Mouse (Mus musculus): Measurements from ENCODE around the gene Apol9a.

GRCm38 (mm10) chr15:77368818-77369320 is 42.1 kb downstream of the Apol9a start:
- TF ChIP-seq POLR2A (IDR thresholded peaks at IDR 0.05; ENCODE audit: borderline replicate concordance, extremely low read depth, low read depth, low read length) (no peak), CTCF (IDR thresholded peaks at IDR 0.05; ENCODE audit: insufficient read depth, low read length) (no peak)

Measured in lung, adult 2 months (tissue).